Mouse (Mus musculus) heart, adult 2 months (tissue): Measurements from ENCODE around the gene Samd13.

ENCODE experiments used
- CTCF ChIP-seq: fragments of 200-600 bp; IDR thresholded peaks from 2 replicates; pipeline ENCODE4 v1.8.1; 2022; ENCODE audit warnings: antibody characterized with exemption, mild to moderate bottlenecking, moderate library complexity
- EP300 ChIP-seq: fragments of 200-500 bp; IDR thresholded peaks from 2 replicates; pipeline ENCODE4 v1.6.1; 2011; ENCODE audit warnings: low read depth, low read length, control low read depth; ENCODE audit not compliant: insufficient read depth
- POLR2A ChIP-seq: fragments of 200-500 bp; IDR thresholded peaks from 2 replicates; pipeline ENCODE4 v1.6.1; 2011; ENCODE audit warnings: mild to moderate bottlenecking, low read depth, low read length, control low read depth; ENCODE audit not compliant: insufficient read depth

GRCm38 (mm10) chr3:146680625-146681024 is 4.8 kb downstream of the Samd13 start:
- TF ChIP-seq POLR2A, result no peak
- no peak for TF ChIP-seq CTCF
- no peak for TF ChIP-seq EP300
